Mouse (Mus musculus): Measurements from ENCODE around the gene Imp4. TPM values are rescaled to one million over a fixed set of nuclear protein-coding genes. Genes with fewer than 3 reads are reported as not detected.

Gene Imp4
- polyA plus RNA-seq, 2 experiments = 21.2 to 56.8 TPM

GRCm38 (mm10) chr1:34439961-34440630 is 445 bp downstream of the Imp4 start:
- TF ChIP-seq CTCF (IDR thresholded peaks at IDR 0.05; ENCODE audit: low read depth) (peak; percentile 66), EP300 (IDR thresholded peaks at IDR 0.05; ENCODE audit: low read depth) (no peak)
- 4% methylated on average over 31 of the region's 31 CpGs for WGBS (ENCODE audit: insufficient replicate concordance)
- Histone ChIP-seq H3K9ac (replicated peaks) (peak overlapping the region; percentile 71), H3K4me3 (ENCODE audit: insufficient read depth in 1 of 2, low read depth in 2 of 2, low read length in 2 of 2) (peak overlapping the region; percentile 90 to 93), H3K27me3 (ENCODE audit: control insufficient read depth, insufficient read depth, low read length) (no peaks in the 10 kb centered on the region), H3K27ac (peak overlapping the region; percentile 20; the same call in 1 of the 2 replicates), H3K36me3 (replicated peaks; ENCODE audit: control insufficient read depth, insufficient read depth, low read depth) (peaks cover 21% of the 10 kb centered on the region), H3K4me1 (replicated peaks; ENCODE audit: control insufficient read depth in 2 of 2, insufficient read depth in 2 of 2, low read length in 1 of 2) (peaks cover 6 to 10% of the 10 kb centered on the region in 2 experiments), H3K4me2 (ENCODE audit: low read depth) (peak overlapping the region; percentile 88), H3K9me3 (ENCODE audit: control insufficient read depth, low read length) (no peaks in the 10 kb centered on the region)
- DNase-seq (ENCODE audit: low read depth in 3 of 3, low spot score in 3 of 3) (no peak), ATAC-seq (ENCODE audit: insufficient read depth) (peak; percentile 34)

GRCm38 (mm10) chr1:34443124-34443523 is 3.5 kb downstream of the Imp4 start:
- no peak for ATAC-seq (ENCODE audit: insufficient read depth)

GRCm38 (mm10) chr1:34458431-34458830 is 18.8 kb downstream of the Imp4 start:
- Histone ChIP-seq H3K36me3 (replicated peaks; ENCODE audit: control insufficient read depth, insufficient read depth, low read depth) (no peaks in the 10 kb centered on the region), H3K27me3 (ENCODE audit: control insufficient read depth, insufficient read depth, low read length) (peaks cover 4% of the 10 kb centered on the region), H3K4me2 (ENCODE audit: low read depth) (peak overlapping the region; percentile 2; the same call in 1 of the 2 replicates), H3K4me3 (ENCODE audit: insufficient read depth in 1 of 2, low read depth in 2 of 2, low read length in 2 of 2) (no peak overlapping the region), H3K9me3 (ENCODE audit: control insufficient read depth, low read length) (no peaks in the 10 kb centered on the region), H3K9ac (replicated peaks) (no peak overlapping the region), H3K4me1 (replicated peaks; ENCODE audit: control insufficient read depth in 2 of 2, insufficient read depth in 2 of 2, low read length in 1 of 2) (no peaks in the 10 kb centered on the region), H3K27ac (no peak overlapping the region)
- ATAC-seq (ENCODE audit: insufficient read depth) (no peak), DNase-seq (ENCODE audit: low read depth in 3 of 3, low spot score in 3 of 3) (no peak)
- 32% methylated on average over 8 of the region's 8 CpGs for WGBS (ENCODE audit: insufficient replicate concordance)
- TF ChIP-seq EP300 (IDR thresholded peaks at IDR 0.05; ENCODE audit: low read depth) = no peak
- TF ChIP-seq CTCF (IDR thresholded peaks at IDR 0.05; ENCODE audit: low read depth) = no peak

More at GRCm38 (mm10) chr1:34443124-34443523, 3.5 kb downstream of the Imp4 start:
- no peak overlapping the region for H3K9ac ChIP-seq (replicated peaks)
- H3K27me3 ChIP-seq (ENCODE audit: control insufficient read depth, insufficient read depth, low read length) = no peaks in the 10 kb centered on the region
- no peak overlapping the region for H3K4me3 ChIP-seq (ENCODE audit: insufficient read depth in 1 of 2, low read depth in 2 of 2, low read length in 2 of 2)
- H3K36me3 ChIP-seq (replicated peaks; ENCODE audit: control insufficient read depth, insufficient read depth, low read depth) = peaks cover 22% of the 10 kb centered on the region
- no peak overlapping the region for H3K27ac ChIP-seq
- DNase-seq (ENCODE audit: low read depth in 3 of 3, low spot score in 3 of 3) = no peak
- H3K4me1 ChIP-seq (replicated peaks; ENCODE audit: control insufficient read depth in 2 of 2, insufficient read depth in 2 of 2, low read length in 1 of 2) = peaks cover 5 to 10% of the 10 kb centered on the region in 2 experiments
- H3K9me3 ChIP-seq (ENCODE audit: control insufficient read depth, low read length) = no peaks in the 10 kb centered on the region
- WGBS (ENCODE audit: insufficient replicate concordance) = 72% methylated on average over 6 of the region's 6 CpGs
- no peak overlapping the region for H3K4me2 ChIP-seq (ENCODE audit: low read depth)
- no peak for TF ChIP-seq EP300 (IDR thresholded peaks at IDR 0.05; ENCODE audit: low read depth)
- no peak for TF ChIP-seq CTCF (IDR thresholded peaks at IDR 0.05; ENCODE audit: low read depth)

GRCm38 (mm10) chr1:34459284-34460060 is 19.8 kb downstream of the Imp4 start, which contains the start of gene Ptpn18:
TSS of gene Ptpn18 (plus strand) at chr1:34459762.
- Histone ChIP-seq H3K9ac (replicated peaks) (peak within 1 kb of the TSS; percentile 57), H3K4me1 (replicated peaks; ENCODE audit: control insufficient read depth in 2 of 2, insufficient read depth in 2 of 2, low read length in 1 of 2) (peaks cover 0 to 2% of the 10 kb centered on the region in 2 experiments; a peak in 1 of 4 replicates), H3K4me2 (ENCODE audit: low read depth) (peak within 1 kb of the TSS; percentile 82), H3K36me3 (replicated peaks; ENCODE audit: control insufficient read depth, insufficient read depth, low read depth) (no peaks in the 10 kb centered on the region), H3K27me3 (ENCODE audit: control insufficient read depth, insufficient read depth, low read length) (peaks cover 4% of the 10 kb centered on the region), H3K27ac (no peak within 1 kb of the TSS), H3K4me3 (ENCODE audit: insufficient read depth in 1 of 2, low read depth in 2 of 2, low read length in 2 of 2) (peak within 1 kb of the TSS; percentile 64 to 67), H3K9me3 (ENCODE audit: control insufficient read depth, low read length) (no peaks in the 10 kb centered on the region)
- peak; percentile 88 for ATAC-seq (ENCODE audit: insufficient read depth)
- under 1% methylated on average over 48 of the region's 48 CpGs for WGBS (ENCODE audit: insufficient replicate concordance)
- TF ChIP-seq CTCF (IDR thresholded peaks at IDR 0.05; ENCODE audit: low read depth) (peak; percentile 25; the same call in 1 of the 2 replicates), EP300 (IDR thresholded peaks at IDR 0.05; ENCODE audit: low read depth) (no peak)
- peak; percentile 75 to 78 (median 76) for DNase-seq (ENCODE audit: low read depth in 3 of 3, low spot score in 3 of 3)

GRCm38 (mm10) chr1:34460061-34460441 is 20.4 kb downstream of the Imp4 start:
- Histone ChIP-seq H3K36me3 (replicated peaks; ENCODE audit: control insufficient read depth, insufficient read depth, low read depth) (no peaks in the 10 kb centered on the region), H3K27ac (no peak overlapping the region), H3K9ac (replicated peaks) (peak overlapping the region; percentile 57), H3K4me3 (ENCODE audit: insufficient read depth in 1 of 2, low read depth in 2 of 2, low read length in 2 of 2) (peak overlapping the region; percentile 64 to 67), H3K4me2 (ENCODE audit: low read depth) (peak overlapping the region; percentile 82), H3K9me3 (ENCODE audit: control insufficient read depth, low read length) (no peaks in the 10 kb centered on the region), H3K27me3 (ENCODE audit: control insufficient read depth, insufficient read depth, low read length) (peaks cover 4% of the 10 kb centered on the region), H3K4me1 (replicated peaks; ENCODE audit: control insufficient read depth in 2 of 2, insufficient read depth in 2 of 2, low read length in 1 of 2) (peaks cover 0 to 4% of the 10 kb centered on the region in 2 experiments; a peak in 1 of 4 replicates)
- ATAC-seq (ENCODE audit: insufficient read depth) (peak; percentile 20; the same call in 1 of the 2 replicates), DNase-seq (ENCODE audit: low read depth in 3 of 3, low spot score in 3 of 3) (no peak)
- WGBS (ENCODE audit: insufficient replicate concordance) = 2% methylated on average over 15 of the region's 15 CpGs
- TF ChIP-seq CTCF (IDR thresholded peaks at IDR 0.05; ENCODE audit: low read depth) = no peak
- no peak for TF ChIP-seq EP300 (IDR thresholded peaks at IDR 0.05; ENCODE audit: low read depth)

Measured in liver, embryonic 14.5 days (tissue).